Mouse (Mus musculus) midbrain, embryonic 13.5 days (tissue): ENCODE measurements around the gene Vmn1r166. TPM values are rescaled to one million over a fixed set of nuclear protein-coding genes. Genes with fewer than 3 reads are reported as not detected.
"Not testable (repeated sequence)": the region's sequence is repeated elsewhere in the genome, so short reads cannot be mapped to it uniquely, and the experiment has no call there.

Experiments
- ATAC-seq: fragments of 200-750 bp; cut with Nextera tagmentation; 2 replicates; pipeline ENCODE4 v1.8.0; 2017; ENCODE audit warnings: mild to moderate bottlenecking, moderate TSS enrichment, moderate library complexity
- H3K27ac ChIP-seq: fragments of 300-500 bp; sonication (generic); 2 replicates; pipeline ENCODE4 v1.5.1; 2015; ENCODE audit warnings: inconsistent platforms, mild to moderate bottlenecking, moderate library complexity
- H3K27me3 ChIP-seq: fragments of 300-500 bp; sonication (generic); 2 replicates; pipeline ENCODE4 v1.6.1; 2015; ENCODE audit warnings: mild to moderate bottlenecking, inconsistent platforms
- H3K36me3 ChIP-seq: fragments of 300-500 bp; sonication (generic); 2 replicates; pipeline ENCODE4 v1.6.1; 2015; ENCODE audit warnings: mild to moderate bottlenecking, inconsistent platforms
- H3K4me1 ChIP-seq: fragments of 300-500 bp; sonication (generic); replicated peaks from 2 replicates; pipeline ENCODE4 v1.6.1; 2015; ENCODE audit warnings: inconsistent platforms
- H3K4me2 ChIP-seq: fragments of 300-500 bp; sonication (generic); replicated peaks from 2 replicates; pipeline ENCODE4 v1.6.1; 2015; ENCODE audit warnings: moderate library complexity, mild to moderate bottlenecking, inconsistent platforms
- H3K4me3 ChIP-seq: fragments of 300-500 bp; sonication (generic); replicated peaks from 2 replicates; pipeline ENCODE4 v1.5.1; 2015; ENCODE audit warnings: mild to moderate bottlenecking, inconsistent platforms
- H3K9ac ChIP-seq: fragments of 300-500 bp; sonication (generic); replicated peaks from 2 replicates; pipeline ENCODE4 v1.6.1; 2015; ENCODE audit warnings: mild to moderate bottlenecking, inconsistent platforms
- H3K9me3 ChIP-seq: fragments of 300-500 bp; sonication (generic); 2 replicates; pipeline ENCODE4 v1.6.1; 2016; ENCODE audit warnings: mild to moderate bottlenecking, inconsistent platforms
- WGBS: fragments of 180-500 bp; shearing (Covaris S2); methylation state at CpG from one replicate; pipeline ENCODE4 v1.1.7; 2015; 5-methylcytosine and 5-hydroxymethylcytosine counted together
- polyA plus RNA-seq: library from polyadenylated mRNA; unstranded; fragments of >200 nt; fragmentation: Nextera tagmentation; extraction: Ambion mirVana; gene quantifications from 2 replicates; pipeline ENCODE4 v1.2.1, GENCODE M21; 2015

The Vmn1r166 gene
- not detected in 2 replicates for polyA plus RNA-seq

- H3K9ac ChIP-seq, H3K9me3 ChIP-seq, H3K36me3 ChIP-seq, ATAC-seq, H3K4me1 ChIP-seq, H3K4me3 ChIP-seq, H3K4me2 ChIP-seq, H3K27me3 ChIP-seq, H3K27ac ChIP-seq: not testable (repeated sequence)
- WGBS: no CpG with 5 or more reads among the region's 2 CpGs
Measured at GRCm38 (mm10) chr7:23251582-23251981, at the start of gene Vmn1r166. Gene Vmn1r166 (minus strand): TSS chr7:23251682.

GRCm38 (mm10) chr7:23300892-23301291, 49.4 kb upstream of the Vmn1r166 start, which contains the start of gene Nlrp4e:
Gene Nlrp4e (plus strand): TSS chr7:23301192.
- not testable (repeated sequence) for H3K9ac ChIP-seq, H3K4me1 ChIP-seq, H3K27me3 ChIP-seq, H3K4me3 ChIP-seq, H3K4me2 ChIP-seq, H3K36me3 ChIP-seq, H3K27ac ChIP-seq, ATAC-seq
- WGBS: 83% methylated on average over 3 of the region's 3 CpGs
- H3K9me3 ChIP-seq: peaks cover 18% of the 10 kb centered on the region; the same call in 1 of the 2 replicates

- no CpG with 5 or more reads among the region's 2 CpGs for WGBS
- not testable (repeated sequence) for H3K4me3 ChIP-seq, ATAC-seq, H3K27ac ChIP-seq, H3K4me1 ChIP-seq, H3K9me3 ChIP-seq, H3K9ac ChIP-seq, H3K36me3 ChIP-seq, H3K4me2 ChIP-seq, H3K27me3 ChIP-seq
Measured at GRCm38 (mm10) chr7:23278800-23279199, 27.3 kb upstream of the Vmn1r166 start, which contains the start of gene Gm6902. Gene Gm6902 (minus strand): TSS chr7:23278900.

DNA sequence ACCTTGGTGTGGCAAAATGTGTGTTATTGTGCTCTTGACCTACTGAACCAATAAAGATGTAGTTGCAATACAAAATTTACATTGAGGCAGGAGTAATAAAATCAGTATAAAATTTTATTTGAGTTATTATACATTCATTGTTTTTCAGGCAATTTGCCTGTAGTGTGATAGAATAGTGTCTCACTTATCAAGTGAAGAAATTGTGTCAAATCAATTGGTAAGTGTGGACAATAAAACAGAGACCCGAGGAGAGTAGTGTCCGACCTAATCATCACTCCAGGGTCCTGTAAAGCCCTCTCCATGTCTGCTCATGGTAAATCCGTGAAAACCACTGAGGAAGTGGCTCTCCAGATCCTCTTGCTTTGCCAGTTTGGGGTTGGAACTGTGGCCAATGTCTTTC, 34.5 kb downstream of the Vmn1r166 start, which contains the start of gene Vmn1r165:
Vmn1r165 (plus strand) TSS at position 301 of the 400 bp plus-strand sequence.
- not testable (repeated sequence) for H3K9ac ChIP-seq, H3K27ac ChIP-seq, ATAC-seq, H3K27me3 ChIP-seq, H3K9me3 ChIP-seq, H3K4me2 ChIP-seq, H3K4me3 ChIP-seq, H3K4me1 ChIP-seq, H3K36me3 ChIP-seq
- WGBS: no CpG with 5 or more reads among the region's 3 CpGs

Other genes starting within 250 kb of the Vmn1r166 start
- not detected in 2 replicates for gene Gm4216, start 231.8 kb downstream of the Vmn1r166 start, polyA plus RNA-seq
- not detected in 2 replicates for gene Vmn1r163, start 196.1 kb downstream of the Vmn1r166 start, polyA plus RNA-seq
- not detected in 2 replicates for gene Gm8720, start 184.2 kb downstream of the Vmn1r166 start, polyA plus RNA-seq
- gene Gm10662, start 107.2 kb downstream of the Vmn1r166 start, polyA plus RNA-seq: not detected in 2 replicates
- not detected in 2 replicates for gene Vmn1r165, start 34.4 kb downstream of the Vmn1r166 start, polyA plus RNA-seq
- not detected in 2 replicates for gene Gm6902, start 27.2 kb upstream of the Vmn1r166 start, polyA plus RNA-seq
- gene Nlrp4e, start 49.5 kb upstream of the Vmn1r166 start, polyA plus RNA-seq: not detected in 2 replicates
- not detected in 2 replicates for gene Nlrp5, start 134.2 kb upstream of the Vmn1r166 start, polyA plus RNA-seq